ENCODE assay signal across 9 mouse cellular contexts in the genomic region with DNA sequence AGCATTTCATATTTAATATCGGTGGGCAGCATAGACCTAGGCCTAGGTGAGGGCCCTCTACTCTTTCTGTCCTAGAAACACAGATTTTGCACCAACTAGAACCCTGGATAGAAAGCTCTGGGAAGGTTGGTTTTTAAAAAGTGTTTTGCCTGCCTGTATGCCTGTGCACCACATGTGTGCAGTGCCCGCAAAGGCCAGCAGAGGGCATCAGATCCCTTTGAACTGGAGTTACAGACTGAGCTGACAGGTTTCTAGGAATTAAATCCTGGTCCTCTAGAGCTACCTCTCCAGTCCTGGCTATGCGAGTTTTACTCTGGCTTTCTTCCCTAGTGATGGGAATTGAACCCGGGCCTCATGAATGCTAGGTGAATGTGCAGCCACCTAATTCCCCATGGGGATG. TPM values are rescaled to one million over a fixed set of nuclear protein-coding genes. Genes with fewer than 3 reads are reported as not detected.
DNase-seq lines count a peak whose midpoint lies in the region; ATAC-seq and TF ChIP-seq lines count a peak whose summit lies in the region.
"Had no signal": no experiment of that assay in that cellular context is flagged by ENCODE, and none has a peak within 500 bp of the region (broad histone marks: within the 10 kb centered on the region; RNA-seq: fewer than 3 reads in every experiment).

No protein-coding gene starts in this region.

- no peak overlapping the region for H3K4me3 ChIP-seq in left cerebral cortex, adult 2 months
- no peak overlapping the region for H3K4me3 ChIP-seq in liver, postnatal 0 days (ENCODE audit: low read depth, low read length)
- H3K4me3 ChIP-seq in heart, embryonic 12.5 days = no peak overlapping the region
- H3K4me3 ChIP-seq: neural tube, embryonic 12.5 days had no signal

- no peak overlapping the region for H3K4me2 ChIP-seq in liver, postnatal 0 days (ENCODE audit: low read depth, low read length)
- H3K4me2 ChIP-seq in heart, embryonic 12.5 days = no peak overlapping the region
- H3K4me2 ChIP-seq: neural tube, embryonic 12.5 days had no signal

- peaks cover 4% of the 10 kb centered on the region for H3K36me3 ChIP-seq in liver, postnatal 0 days (replicated peaks; ENCODE audit: insufficient read depth, low read length)
- H3K36me3 ChIP-seq in heart, embryonic 12.5 days = peaks cover 95% of the 10 kb centered on the region

- H3K27ac ChIP-seq in left cerebral cortex, adult 2 months = no peak overlapping the region
- H3K27ac ChIP-seq in liver, postnatal 0 days (ENCODE audit: low read depth) = no peak overlapping the region
- H3K27ac ChIP-seq in heart, embryonic 12.5 days (ENCODE audit: poor library complexity, severe bottlenecking) = no peak overlapping the region
- H3K27ac ChIP-seq: neural tube, embryonic 12.5 days had no signal

- DNase-seq in adrenal gland, postnatal 36 days = peak; percentile 54 to 63
- DNase-seq in adrenal gland, adult 18-20 months (ENCODE audit: low spot score in 2 of 2) = no peak
- DNase-seq in left cerebral cortex, adult 2 months (ENCODE audit: extremely low spot score in 1 of 2, low spot score in 2 of 2) = no peak
- no peak for DNase-seq in left cerebral cortex, postnatal 25 days (ENCODE audit: low spot score in 2 of 2)
- peak; percentile 78 for DNase-seq in R1 (ENCODE audit: low read depth, low spot score)
- peak; percentile 51 for DNase-seq in liver, postnatal 0 days
- DNase-seq in gastrocnemius, adult 8-10 months (ENCODE audit: low spot score in 2 of 2) = no peak

- peak; percentile 36 for TF ChIP-seq CTCF in left cerebral cortex, adult 2 months (IDR thresholded peaks at IDR 0.05)
- TF ChIP-seq CTCF in liver, postnatal 0 days (IDR thresholded peaks at IDR 0.05; ENCODE audit: low read depth) = peak; percentile 56

- no peak overlapping the region for H3K9ac ChIP-seq in liver, postnatal 0 days (replicated peaks)
- no peak overlapping the region for H3K9ac ChIP-seq in heart, embryonic 12.5 days
- H3K9ac ChIP-seq: neural tube, embryonic 12.5 days had no signal

- WGBS in liver, postnatal 0 days (ENCODE audit: insufficient replicate concordance) = 78% methylated on average over 4 of the region's 4 CpGs
- 86% methylated on average over 4 of the region's 4 CpGs for WGBS in heart, embryonic 12.5 days

- intact Hi-C loops in left cerebral cortex, adult 2 months (cut with DNase I) = no loop called here
- intact Hi-C loops in left cerebral cortex, postnatal 25 days (cut with DNase I) = no loop called here

- TF ChIP-seq EP300 in liver, postnatal 0 days (IDR thresholded peaks at IDR 0.05; ENCODE audit: low read depth) = no peak

- no peaks in the 10 kb centered on the region for H3K4me1 ChIP-seq in liver, postnatal 0 days (ENCODE audit: insufficient read depth)
- no peaks in the 10 kb centered on the region for H3K4me1 ChIP-seq in heart, embryonic 12.5 days (replicated peaks)
- H3K4me1 ChIP-seq: neural tube, embryonic 12.5 days had no signal

- H3K27me3 ChIP-seq in liver, postnatal 0 days (ENCODE audit: insufficient read depth, low read length) = no peaks in the 10 kb centered on the region
- H3K27me3 ChIP-seq in heart, embryonic 12.5 days (replicated peaks) = no peaks in the 10 kb centered on the region
- H3K27me3 ChIP-seq: neural tube, embryonic 12.5 days had no signal

- no peaks in the 10 kb centered on the region; the same call in 1 of the 2 replicates for H3K9me3 ChIP-seq in liver, postnatal 0 days (ENCODE audit: low read length)
- peaks cover 10% of the 10 kb centered on the region for H3K9me3 ChIP-seq in heart, embryonic 12.5 days (replicated peaks)
- H3K9me3 ChIP-seq: neural tube, embryonic 12.5 days had no signal

- no peak for ATAC-seq in liver, postnatal 0 days
- ATAC-seq in heart, embryonic 12.5 days (ENCODE audit: insufficient number of reproducible peaks, low FRiP score) = no peak

RNA-seq across cellular contexts. Expression of a gene that starts 30.1 kb away (rescaled TPM):
- 100 to 1,000 TPM; 187 to 377 TPM for total RNA-seq in adrenal gland, postnatal 36 days (2021)
- 100 to 1,000 TPM; 238 to 400 TPM for total RNA-seq in adrenal gland, adult 18-20 months (2021)
- 10 to 100 TPM in 1 of 2 experiments, 1 to 10 TPM in 1; 6.7 to 10.3 TPM for total RNA-seq in left cerebral cortex, adult 2 months (2021)
- total RNA-seq in left cerebral cortex, postnatal 25 days (2021) = 1 to 10 TPM; 4.7 to 6.4 TPM
- polyA plus RNA-seq in liver, postnatal 0 days (2015; fragmentation: Nextera tagmentation; extraction: Ambion mirVana) = 10.9 and 11.2 TPM in 2 replicates
- polyA plus RNA-seq in heart, embryonic 12.5 days (2016; fragmentation: Nextera tagmentation; extraction: Ambion mirVana) = 20.8 and 22.7 TPM in 2 replicates
- total RNA-seq in gastrocnemius, adult 8-10 months (2022) = 10 to 100 TPM; 11.7 to 13.7 (median 12.5) TPM

RNA-seq across cellular contexts. Expression of a gene that starts 38.8 kb away (rescaled TPM):
- 1 to 10 TPM; 9.1 to 9.4 TPM for total RNA-seq in adrenal gland, postnatal 36 days (2021)
- 1 to 10 TPM; 6.9 to 7.4 TPM for total RNA-seq in adrenal gland, adult 18-20 months (2021)
- 10 to 100 TPM; 22.7 to 23.8 TPM for total RNA-seq in left cerebral cortex, adult 2 months (2021)
- total RNA-seq in left cerebral cortex, postnatal 25 days (2021) = 10 to 100 TPM; 25.1 to 28.5 TPM
- 1.9 and 2.0 TPM in 2 replicates for polyA plus RNA-seq in liver, postnatal 0 days (2015; fragmentation: Nextera tagmentation; extraction: Ambion mirVana)
- polyA plus RNA-seq in heart, embryonic 12.5 days (2016; fragmentation: Nextera tagmentation; extraction: Ambion mirVana) = 72.7 and 76.0 TPM in 2 replicates
- total RNA-seq in gastrocnemius, adult 8-10 months (2022) = under 1 TPM; 0.36 to 0.72 (median 0.55) TPM

RNA-seq across cellular contexts. Expression of a gene that starts 49.8 kb away (rescaled TPM):
- 100 to 1,000 TPM in 1 of 2 experiments, 10 to 100 TPM in 1; 66.4 to 113 TPM for total RNA-seq in adrenal gland, postnatal 36 days (2021)
- 100 to 1,000 TPM in 1 of 2 experiments, 10 to 100 TPM in 1; 82.4 to 130 TPM for total RNA-seq in adrenal gland, adult 18-20 months (2021)
- total RNA-seq in left cerebral cortex, adult 2 months (2021) = 10 to 100 TPM; 22.7 to 23.3 TPM
- 10 to 100 TPM; 21.7 to 24.3 TPM for total RNA-seq in left cerebral cortex, postnatal 25 days (2021)
- polyA plus RNA-seq in liver, postnatal 0 days (2015; fragmentation: Nextera tagmentation; extraction: Ambion mirVana) = 22.8 and 24.2 TPM in 2 replicates
- polyA plus RNA-seq in heart, embryonic 12.5 days (2016; fragmentation: Nextera tagmentation; extraction: Ambion mirVana) = 31.0 and 32.1 TPM in 2 replicates
- 10 to 100 TPM; 12.6 to 16.1 (median 14.5) TPM for total RNA-seq in gastrocnemius, adult 8-10 months (2022)

Comparison
In these comparisons a context has a peak if more than half of its experiments do, and no peak if none do; other contexts are left out.
1. DNase-seq: peak in adrenal gland, postnatal 36 days (2 of 2), R1 (single experiment) and liver, postnatal 0 days (single experiment); none in adrenal gland, adult 18-20 months (0 of 2), left cerebral cortex, adult 2 months (0 of 2), left cerebral cortex, postnatal 25 days (0 of 2) and gastrocnemius, adult 8-10 months (0 of 2).
2. RNA of a gene that starts 30.1 kb away (total RNA-seq): 238 to 400 TPM in adrenal gland, adult 18-20 months and 187 to 377 TPM in adrenal gland, postnatal 36 days; 11.7 to 13.7 TPM in gastrocnemius, adult 8-10 months, 6.7 to 10.3 TPM in left cerebral cortex, adult 2 months and 4.7 to 6.4 TPM in left cerebral cortex, postnatal 25 days; every median in the first group is over 10 times any median in the second.
3. RNA of a gene that starts 38.8 kb away (total RNA-seq): 25.1 to 28.5 TPM in left cerebral cortex, postnatal 25 days, 22.7 to 23.8 TPM in left cerebral cortex, adult 2 months, 9.1 to 9.4 TPM in adrenal gland, postnatal 36 days and 6.9 to 7.4 TPM in adrenal gland, adult 18-20 months; 0.36 to 0.72 TPM in gastrocnemius, adult 8-10 months; every median in the first group is over 4 times any median in the second.